Mouse (Mus musculus): ENCODE data around the gene Mmp20. TPM values are rescaled to one million over a fixed set of nuclear protein-coding genes. Genes with fewer than 3 reads are reported as not detected.

The Mmp20 gene
- not detected in 2 replicates for polyA plus RNA-seq (2016; fragmentation: Nextera tagmentation; extraction: Ambion mirVana)

- Histone ChIP-seq H3K27me3 (no peaks in the 10 kb centered on the region), H3K9me3 (no peaks in the 10 kb centered on the region), H3K4me2 (no peak within 1 kb of the TSS), H3K36me3 (replicated peaks) (no peaks in the 10 kb centered on the region), H3K27ac (no peak within 1 kb of the TSS), H3K9ac (no peak within 1 kb of the TSS), H3K4me1 (no peaks in the 10 kb centered on the region), H3K4me3 (replicated peaks) (no peak within 1 kb of the TSS)
- ATAC-seq (ENCODE audit: low FRiP score), result no peak
Measured at GRCm38 (mm10) chr9:7627931-7628330, at the start of gene Mmp20. Gene Mmp20, plus strand, starts transcription at chr9:7628231.

- H3K9me3 ChIP-seq, result no peaks in the 10 kb centered on the region
- no peak overlapping the region for H3K9ac ChIP-seq
- WGBS, result 81% methylated on average over 8 of the region's 8 CpGs
- ATAC-seq (ENCODE audit: low FRiP score), result no peak
- H3K4me2 ChIP-seq, result no peak overlapping the region
- H3K27me3 ChIP-seq, result no peaks in the 10 kb centered on the region
- no peak overlapping the region for H3K4me3 ChIP-seq (replicated peaks)
- H3K36me3 ChIP-seq (replicated peaks), result no peaks in the 10 kb centered on the region
- H3K27ac ChIP-seq, result no peak overlapping the region
- no peaks in the 10 kb centered on the region for H3K4me1 ChIP-seq
Measured at GRCm38 (mm10) chr9:7590063-7590462, 38.0 kb upstream of the Mmp20 start.

DNA sequence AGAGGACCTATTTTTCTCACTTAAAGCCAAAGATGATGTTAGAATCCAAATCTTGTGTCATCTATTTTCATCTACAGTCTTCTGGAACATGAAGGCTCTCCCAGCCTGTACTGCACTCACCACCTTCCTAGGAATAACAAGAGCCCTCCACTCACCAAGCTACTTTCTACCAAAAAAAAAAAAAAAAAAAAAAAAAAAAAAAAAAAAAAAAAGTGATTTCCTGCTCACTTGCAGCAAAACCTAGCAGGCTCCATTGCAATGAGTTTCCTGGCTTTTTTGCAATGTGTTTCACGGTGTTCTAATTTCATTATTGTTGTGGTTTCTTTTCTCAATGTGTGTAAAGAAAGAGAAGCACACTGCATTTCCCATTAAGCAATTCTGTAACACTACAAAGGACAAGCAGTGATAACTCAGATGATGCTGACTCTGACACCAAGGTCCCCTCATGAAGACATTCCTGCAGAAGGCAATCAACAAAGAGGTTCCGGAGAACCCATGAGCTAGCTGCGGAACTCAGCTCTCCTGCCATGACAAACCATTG lies 34.7 kb upstream of the Mmp20 start:
- Histone ChIP-seq H3K9me3 (no peaks in the 10 kb centered on the region), H3K4me3 (replicated peaks) (no peak overlapping the region), H3K4me1 (no peaks in the 10 kb centered on the region), H3K36me3 (replicated peaks) (no peaks in the 10 kb centered on the region), H3K9ac (no peak overlapping the region), H3K27me3 (no peaks in the 10 kb centered on the region), H3K27ac (no peak overlapping the region), H3K4me2 (no peak overlapping the region)
- 90% methylated on average over 3 of the region's 3 CpGs for WGBS
- ATAC-seq (ENCODE audit: low FRiP score), result no peak

- H3K4me2 ChIP-seq, result peak overlapping the region; percentile 43
- no peaks in the 10 kb centered on the region for H3K27me3 ChIP-seq
- 14% methylated on average over 6 of the region's 6 CpGs for WGBS
- H3K9me3 ChIP-seq, result no peaks in the 10 kb centered on the region
- H3K27ac ChIP-seq, result no peak overlapping the region
- H3K36me3 ChIP-seq (replicated peaks), result no peaks in the 10 kb centered on the region
- H3K9ac ChIP-seq, result peak overlapping the region; percentile 29; the same call in 1 of the 2 replicates
- ATAC-seq (ENCODE audit: low FRiP score), result peak; percentile 96
- 0 out of 2 replicates have a peak overlapping the region, but pooled peaks have one; percentile 16 for H3K4me3 ChIP-seq (replicated peaks)
- no peaks in the 10 kb centered on the region for H3K4me1 ChIP-seq
Measured at GRCm38 (mm10) chr9:7594816-7595540, 33.1 kb upstream of the Mmp20 start.

GRCm38 (mm10) chr9:7602982-7603742 lies 24.9 kb upstream of the Mmp20 start:
- WGBS, result 5% methylated on average over 3 of the region's 3 CpGs
- no peak overlapping the region for H3K4me2 ChIP-seq
- no peaks in the 10 kb centered on the region for H3K9me3 ChIP-seq
- H3K27ac ChIP-seq, result no peak overlapping the region
- ATAC-seq (ENCODE audit: low FRiP score), result peak; percentile 63; the same call in 1 of the 2 replicates
- H3K27me3 ChIP-seq, result no peaks in the 10 kb centered on the region
- no peaks in the 10 kb centered on the region for H3K36me3 ChIP-seq (replicated peaks)
- H3K4me1 ChIP-seq, result no peaks in the 10 kb centered on the region
- no peak overlapping the region for H3K4me3 ChIP-seq (replicated peaks)
- H3K9ac ChIP-seq, result no peak overlapping the region

DNA sequence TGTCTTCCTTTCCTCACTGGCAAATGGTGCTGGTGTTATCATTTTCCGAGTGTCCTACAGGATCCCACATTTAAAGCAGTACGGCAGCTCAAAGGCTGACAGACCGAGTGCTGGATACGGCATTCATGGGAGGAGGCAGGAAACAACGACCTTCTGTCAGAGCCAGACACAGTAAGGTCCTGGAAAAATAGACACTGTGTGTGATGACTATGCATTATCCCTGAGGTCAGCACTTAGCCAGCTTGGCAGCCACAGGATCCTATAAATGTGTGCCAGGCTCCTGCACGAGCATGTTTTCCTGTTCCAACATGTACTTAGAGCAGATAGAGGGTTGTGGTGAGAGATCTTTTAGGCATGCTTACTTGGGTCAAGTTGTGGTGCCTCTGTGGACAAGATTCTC lies 24.0 kb upstream of the Mmp20 start:
- H3K9me3 ChIP-seq, result no peaks in the 10 kb centered on the region
- ATAC-seq (ENCODE audit: low FRiP score), result no peak
- WGBS, result 80% methylated on average over 6 of the region's 6 CpGs
- H3K4me1 ChIP-seq, result no peaks in the 10 kb centered on the region
- H3K4me3 ChIP-seq (replicated peaks), result no peak overlapping the region
- H3K27ac ChIP-seq, result no peak overlapping the region
- H3K36me3 ChIP-seq (replicated peaks), result no peaks in the 10 kb centered on the region
- no peaks in the 10 kb centered on the region for H3K27me3 ChIP-seq
- H3K4me2 ChIP-seq, result no peak overlapping the region
- H3K9ac ChIP-seq, result no peak overlapping the region

- Histone ChIP-seq H3K9me3 (no peaks in the 10 kb centered on the region), H3K9ac (no peak overlapping the region), H3K27me3 (no peaks in the 10 kb centered on the region), H3K4me3 (replicated peaks) (no peak overlapping the region), H3K27ac (no peak overlapping the region), H3K4me2 (no peak overlapping the region), H3K36me3 (replicated peaks) (no peaks in the 10 kb centered on the region), H3K4me1 (no peaks in the 10 kb centered on the region)
- no peak for ATAC-seq (ENCODE audit: low FRiP score)
- WGBS, result 87% methylated on average over 12 of the region's 12 CpGs
Measured at GRCm38 (mm10) chr9:7605638-7606037, 22.4 kb upstream of the Mmp20 start.

DNA sequence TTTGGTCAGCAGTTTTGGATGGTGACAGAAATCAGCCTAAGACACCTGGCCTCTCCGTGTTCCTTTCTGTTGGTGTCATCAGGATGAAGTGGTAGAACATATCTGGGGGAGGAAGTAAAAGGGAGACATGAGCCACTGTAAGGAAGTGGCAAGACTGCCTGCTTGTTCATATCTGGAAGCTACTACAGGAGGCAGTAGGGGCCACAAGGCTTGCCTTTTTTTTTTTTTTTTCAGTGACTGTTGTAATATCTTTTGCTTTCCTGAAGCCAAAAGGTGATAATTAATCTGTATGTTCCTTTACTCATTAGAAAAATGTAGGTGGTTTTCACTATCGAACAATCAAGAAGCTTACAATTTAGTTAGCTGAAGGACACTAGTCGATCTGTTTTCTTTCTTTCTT lies 5.4 kb upstream of the Mmp20 start:
- no peaks in the 10 kb centered on the region for H3K36me3 ChIP-seq (replicated peaks)
- no peak overlapping the region for H3K9ac ChIP-seq
- no peak overlapping the region for H3K4me2 ChIP-seq
- no peaks in the 10 kb centered on the region for H3K27me3 ChIP-seq
- no peaks in the 10 kb centered on the region for H3K9me3 ChIP-seq
- no peak for ATAC-seq (ENCODE audit: low FRiP score)
- H3K27ac ChIP-seq, result no peak overlapping the region
- WGBS, result 79% methylated on average over 3 of the region's 3 CpGs
- no peaks in the 10 kb centered on the region for H3K4me1 ChIP-seq
- no peak overlapping the region for H3K4me3 ChIP-seq (replicated peaks)

GRCm38 (mm10) chr9:7633936-7634335 lies 5.9 kb downstream of the Mmp20 start:
- WGBS, result 14% methylated on average over 5 of the region's 5 CpGs
- Histone ChIP-seq H3K36me3 (replicated peaks) (no peaks in the 10 kb centered on the region), H3K27ac (no peak overlapping the region), H3K27me3 (no peaks in the 10 kb centered on the region), H3K4me1 (no peaks in the 10 kb centered on the region), H3K4me3 (replicated peaks) (no peak overlapping the region), H3K9ac (no peak overlapping the region), H3K4me2 (no peak overlapping the region), H3K9me3 (no peaks in the 10 kb centered on the region)
- no peak for ATAC-seq (ENCODE audit: low FRiP score)

DNA sequence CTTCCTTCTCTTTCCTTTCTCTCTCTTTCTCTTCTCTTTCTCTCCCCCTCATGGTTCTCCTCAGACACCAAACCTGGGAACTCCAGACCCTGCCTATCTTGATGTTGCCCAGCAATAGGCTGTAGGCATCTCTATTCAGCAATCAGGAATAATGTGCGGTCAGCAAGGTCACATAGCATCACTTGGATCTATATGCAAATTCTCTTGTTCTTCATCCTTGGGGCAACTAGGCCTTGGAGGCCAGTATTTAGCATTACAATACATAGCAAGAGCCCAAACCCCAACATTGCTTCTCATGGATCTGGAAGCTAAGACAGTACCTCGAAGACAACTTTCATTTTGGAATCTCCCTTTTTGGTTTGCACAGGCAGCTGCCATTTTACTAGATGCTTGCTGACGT lies 19.9 kb downstream of the Mmp20 start:
- Histone ChIP-seq H3K9me3 (no peaks in the 10 kb centered on the region), H3K4me2 (no peak overlapping the region), H3K27me3 (no peaks in the 10 kb centered on the region), H3K27ac (no peak overlapping the region), H3K4me1 (no peaks in the 10 kb centered on the region), H3K36me3 (replicated peaks) (no peaks in the 10 kb centered on the region), H3K4me3 (replicated peaks) (no peak overlapping the region), H3K9ac (no peak overlapping the region)
- ATAC-seq (ENCODE audit: low FRiP score), result no peak
- 82% methylated on average over 3 of the region's 3 CpGs for WGBS

- Histone ChIP-seq H3K4me3 (replicated peaks) (no peak overlapping the region), H3K36me3 (replicated peaks) (no peaks in the 10 kb centered on the region), H3K9me3 (no peaks in the 10 kb centered on the region), H3K9ac (no peak overlapping the region), H3K4me2 (no peak overlapping the region), H3K4me1 (no peaks in the 10 kb centered on the region), H3K27me3 (no peaks in the 10 kb centered on the region), H3K27ac (no peak overlapping the region)
- 84% methylated on average over 5 of the region's 5 CpGs for WGBS
- no peak for ATAC-seq (ENCODE audit: low FRiP score)
Measured at GRCm38 (mm10) chr9:7650397-7651180, 22.6 kb downstream of the Mmp20 start.

All from forebrain, embryonic 12.5 days (tissue).